Mouse (Mus musculus) brown adipose tissue, adult 24 weeks (tissue): ENCODE measurements around the gene Slc1a5. TPM values are rescaled to one million over a fixed set of nuclear protein-coding genes. Genes with fewer than 3 reads are reported as not detected.
A peak's percentile ranks its signal among the peaks of the same experiment; 100 is the strongest.

Source experiments
- H3K27ac ChIP-seq: fragments of 200-500 bp; replicated peaks from 2 replicates; pipeline ENCODE4 v1.5.1; 2012; ENCODE audit warnings: low read depth, mild to moderate bottlenecking, low read length
- H3K4me1 ChIP-seq: fragments of 200-500 bp; 2 replicates; pipeline ENCODE4 v1.6.1; 2012; ENCODE audit warnings: low read length, mixed read lengths; ENCODE audit not compliant: control insufficient read depth, insufficient read depth, insufficient read length
- H3K4me3 ChIP-seq: fragments of 200-500 bp; 2 replicates; pipeline ENCODE4 v1.5.1; 2012; ENCODE audit warnings: low read depth, mild to moderate bottlenecking, low read length, moderate library complexity; ENCODE audit not compliant: insufficient read depth
- polyA plus RNA-seq: library from polyadenylated mRNA; stranded (reverse); fragments of >200 nt; gene quantifications from 2 replicates; pipeline ENCODE4 v1.2.4, GENCODE M21; 2012; ENCODE audit not compliant: missing spikeins, insufficient read depth, insufficient read length

Gene Slc1a5
- polyA plus RNA-seq, 1 experiment: 297 TPM

GRCm38 (mm10) chr7:16821669-16822101, 40.5 kb downstream of the Slc1a5 start:
- Histone ChIP-seq H3K4me1 (peaks cover 20% of the 10 kb centered on the region), H3K4me3 (no peak overlapping the region), H3K27ac (no peak overlapping the region)

GRCm38 (mm10) chr7:16823734-16824133, 42.6 kb downstream of the Slc1a5 start:
- Histone ChIP-seq H3K27ac (no peak overlapping the region), H3K4me3 (no peak overlapping the region), H3K4me1 (peaks cover 16% of the 10 kb centered on the region)

GRCm38 (mm10) chr7:16825785-16826184, 44.6 kb downstream of the Slc1a5 start:
- H3K27ac ChIP-seq: no peak overlapping the region
- peaks cover 15% of the 10 kb centered on the region for H3K4me1 ChIP-seq
- no peak overlapping the region for H3K4me3 ChIP-seq

- Histone ChIP-seq H3K4me3 (no peak overlapping the region), H3K4me1 (peaks cover 8% of the 10 kb centered on the region), H3K27ac (peak overlapping the region; percentile 21; the same call in 1 of the 2 replicates)
These were observed 45.4 kb downstream of the Slc1a5 start for GRCm38 (mm10) chr7:16826571-16826970.

GRCm38 (mm10) chr7:16827274-16827673, 46.1 kb downstream of the Slc1a5 start:
- H3K4me1 ChIP-seq: peaks cover 4% of the 10 kb centered on the region; the same call in 1 of the 2 replicates
- no peak overlapping the region for H3K4me3 ChIP-seq
- H3K27ac ChIP-seq: peak overlapping the region; percentile 21

- Histone ChIP-seq H3K4me1 (peaks cover 4% of the 10 kb centered on the region; the same call in 1 of the 2 replicates), H3K4me3 (peak overlapping the region; percentile 22), H3K27ac (peak overlapping the region; percentile 61)
These were observed 49.3 kb downstream of the Slc1a5 start for GRCm38 (mm10) chr7:16830449-16830848.

- Histone ChIP-seq H3K27ac (no peak overlapping the region), H3K4me3 (no peak overlapping the region), H3K4me1 (peaks cover 4% of the 10 kb centered on the region)
These were observed 57.0 kb downstream of the Slc1a5 start for GRCm38 (mm10) chr7:16837916-16838803.

GRCm38 (mm10) chr7:16838804-16839426, 57.8 kb downstream of the Slc1a5 start:
- Histone ChIP-seq H3K4me1 (peaks cover 4% of the 10 kb centered on the region), H3K4me3 (no peak overlapping the region), H3K27ac (no peak overlapping the region)

GRCm38 (mm10) chr7:16839427-16840108, 58.4 kb downstream of the Slc1a5 start:
- H3K4me3 ChIP-seq: no peak overlapping the region
- no peak overlapping the region for H3K27ac ChIP-seq
- peaks cover 4% of the 10 kb centered on the region for H3K4me1 ChIP-seq

GRCm38 (mm10) chr7:16840109-16840491, 59.0 kb downstream of the Slc1a5 start:
- no peak overlapping the region for H3K4me3 ChIP-seq
- no peak overlapping the region for H3K27ac ChIP-seq
- H3K4me1 ChIP-seq: peaks cover 4% of the 10 kb centered on the region

- Histone ChIP-seq H3K4me3 (no peak overlapping the region), H3K27ac (peak overlapping the region; percentile 92), H3K4me1 (peaks cover 4% of the 10 kb centered on the region)
These were observed 59.9 kb downstream of the Slc1a5 start for GRCm38 (mm10) chr7:16841078-16841477.

GRCm38 (mm10) chr7:16841561-16842560, 60.7 kb downstream of the Slc1a5 start:
- peak overlapping the region; percentile 65 for H3K4me3 ChIP-seq
- H3K27ac ChIP-seq: peak overlapping the region; percentile 92
- peaks cover 4% of the 10 kb centered on the region for H3K4me1 ChIP-seq

- H3K4me1 ChIP-seq: peaks cover 4% of the 10 kb centered on the region
- peak within 1 kb of the TSS; percentile 93 for H3K4me3 ChIP-seq
- peak within 1 kb of the TSS; percentile 98 for H3K27ac ChIP-seq
These were observed 61.5 kb downstream of the Slc1a5 start, which contains the start of gene Prkd2 for GRCm38 (mm10) chr7:16842645-16843063. Gene Prkd2 (plus strand): TSS chr7:16842902.
